ENCODE assay signal across 15 mouse cellular contexts in genomic region chr9:56370710-56371109, GRCm38 (mm10). TPM values are rescaled to one million over a fixed set of nuclear protein-coding genes. Genes with fewer than 3 reads are reported as not detected.
A peak's percentile ranks its signal among the peaks of the same experiment; 100 is the strongest.
DNase-seq lines count a peak whose midpoint lies in the region; ATAC-seq and TF ChIP-seq lines count a peak whose summit lies in the region.
"Had no signal": no experiment of that assay in that cellular context is flagged by ENCODE, and none has a peak within 500 bp of the region (broad histone marks: within the 10 kb centered on the region; RNA-seq: fewer than 3 reads in every experiment).

No protein-coding gene starts in this region.

- no peak overlapping the region for H3K4me3 ChIP-seq in liver, postnatal 0 days (ENCODE audit: low read depth, low read length)
- H3K4me3 ChIP-seq in liver, embryonic 11.5 days (ENCODE audit: low read depth, low read length): no peak overlapping the region
- H3K4me3 ChIP-seq: midbrain, embryonic 15.5 days had no signal

- intact Hi-C loops in left cerebral cortex, postnatal 4 days (cut with DNase I): no loop called here

- ATAC-seq in liver, postnatal 0 days: peak; percentile 38; the same call in 1 of the 2 replicates
- ATAC-seq in liver, embryonic 11.5 days (replicated peaks; ENCODE audit: low FRiP score): no peak; the same call in 1 of the 2 replicates
- ATAC-seq in megakaryocyte progenitor cell, adult 5-6 weeks (replicated peaks; ENCODE audit: poor library complexity): peak; percentile 74
- ATAC-seq: midbrain, embryonic 15.5 days had no signal

- no peak overlapping the region for H3K4me2 ChIP-seq in liver, postnatal 0 days (ENCODE audit: low read depth, low read length)
- no peak overlapping the region for H3K4me2 ChIP-seq in liver, embryonic 11.5 days
- H3K4me2 ChIP-seq: midbrain, embryonic 15.5 days had no signal

- no peak for TF ChIP-seq CTCF in liver, postnatal 0 days (IDR thresholded peaks at IDR 0.05; ENCODE audit: low read depth)

- H3K9ac ChIP-seq in liver, postnatal 0 days (replicated peaks): no peak overlapping the region
- no peak overlapping the region for H3K9ac ChIP-seq in liver, embryonic 11.5 days (ENCODE audit: low read depth, low read length)
- H3K9ac ChIP-seq: midbrain, embryonic 15.5 days had no signal

- H3K27ac ChIP-seq in liver, postnatal 0 days (ENCODE audit: low read depth): no peak overlapping the region
- no peak overlapping the region for H3K27ac ChIP-seq in liver, embryonic 11.5 days (ENCODE audit: low read depth, low read length)
- H3K27ac ChIP-seq: midbrain, embryonic 15.5 days had no signal

- H3K9me3 ChIP-seq in liver, postnatal 0 days (ENCODE audit: low read length): no peaks in the 10 kb centered on the region
- no peaks in the 10 kb centered on the region for H3K9me3 ChIP-seq in liver, embryonic 11.5 days (ENCODE audit: control insufficient read depth, low read length)
- H3K9me3 ChIP-seq: midbrain, embryonic 15.5 days had no signal

- peaks cover 5% of the 10 kb centered on the region; the same call in 1 of the 2 replicates for H3K4me1 ChIP-seq in liver, postnatal 0 days (ENCODE audit: insufficient read depth)
- peaks cover 4% of the 10 kb centered on the region for H3K4me1 ChIP-seq in liver, embryonic 11.5 days (replicated peaks; ENCODE audit: control insufficient read depth, insufficient read depth, low read length)
- H3K4me1 ChIP-seq: midbrain, embryonic 15.5 days had no signal

- no peak for TF ChIP-seq EP300 in liver, postnatal 0 days (IDR thresholded peaks at IDR 0.05; ENCODE audit: low read depth)

- DNase-seq in liver, postnatal 0 days: no peak
- no peak for DNase-seq in liver, embryonic 11.5 days (ENCODE audit: low spot score)
- DNase-seq in 416B (ENCODE audit: low read depth) (peak; percentile 91), adipocyte (ENCODE audit: low spot score) (peak; percentile 18), liver (no peak)
- no peak for DNase-seq in left cerebral cortex, postnatal 4 days
- DNase-seq: cerebellum, adult 18-20 months; gastrocnemius, postnatal 10 days; kidney, adult 9 months; lung, postnatal 36 days; right cerebral cortex, postnatal 25 days; thymus, adult 2 months had no signal

- H3K27me3 ChIP-seq in liver, postnatal 0 days (ENCODE audit: insufficient read depth, low read length): no peaks in the 10 kb centered on the region
- H3K27me3 ChIP-seq in liver, embryonic 11.5 days (replicated peaks; ENCODE audit: control insufficient read depth, insufficient read depth, low read length): no peaks in the 10 kb centered on the region
- H3K27me3 ChIP-seq: CH12.LX; midbrain, embryonic 15.5 days had no signal

- 39% methylated on average over 5 of the region's 5 CpGs for WGBS in liver, postnatal 0 days (ENCODE audit: insufficient replicate concordance)
- 46% methylated on average over 5 of the region's 5 CpGs for WGBS in liver, embryonic 11.5 days

- H3K36me3 ChIP-seq in liver, postnatal 0 days (replicated peaks; ENCODE audit: insufficient read depth, low read length): no peaks in the 10 kb centered on the region
- no peaks in the 10 kb centered on the region for H3K36me3 ChIP-seq in liver, embryonic 11.5 days (ENCODE audit: control insufficient read depth, insufficient read depth, low read length)
- H3K36me3 ChIP-seq: midbrain, embryonic 15.5 days had no signal

RNA-seq across cellular contexts. Expression of gene Peak1, which starts 47.2 kb away (rescaled TPM):
- polyA plus RNA-seq in liver, postnatal 0 days (2015; fragmentation: Nextera tagmentation; extraction: Ambion mirVana): 2.3 and 2.6 TPM in 2 replicates
- polyA plus RNA-seq in liver, embryonic 11.5 days (2014; fragmentation: Nextera tagmentation; extraction: Ambion mirVana): 8.7 and 10.0 TPM in 2 replicates
- total RNA-seq in megakaryocyte progenitor cell, adult 5-6 weeks (2015): 13.3 and 17.3 TPM in 2 replicates
- 6.7 and 9.1 TPM in 2 replicates for total RNA-seq in megakaryocyte progenitor cell, adult 5-6 weeks (2017)
- 10 to 100 TPM; 17.7 to 18.6 TPM for total RNA-seq in left cerebral cortex, postnatal 4 days (2021)

RNA-seq across cellular contexts. Expression of gene Hmg20a, which starts 47.7 kb away (rescaled TPM):
- 8.2 and 8.3 TPM in 2 replicates for polyA plus RNA-seq in liver, postnatal 0 days (2015; fragmentation: Nextera tagmentation; extraction: Ambion mirVana)
- polyA plus RNA-seq in liver, embryonic 11.5 days (2014; fragmentation: Nextera tagmentation; extraction: Ambion mirVana): 38.0 and 42.2 TPM in 2 replicates
- total RNA-seq in megakaryocyte progenitor cell, adult 5-6 weeks (2015): 22.8 and 25.4 TPM in 2 replicates
- 15.4 and 17.5 TPM in 2 replicates for total RNA-seq in megakaryocyte progenitor cell, adult 5-6 weeks (2017)
- total RNA-seq in left cerebral cortex, postnatal 4 days (2021): 10 to 100 TPM; 81.6 to 83.9 TPM

Comparison
In these comparisons a context has a peak if more than half of its experiments do, and no peak if none do; other contexts are left out.
1. DNase-seq: peak in 416B (single experiment) and adipocyte (single experiment); none in liver, postnatal 0 days (single experiment), liver, embryonic 11.5 days (single experiment), left cerebral cortex, postnatal 4 days (single experiment) and liver (single experiment).